Mouse (Mus musculus): ENCODE data around the gene Hhat.

Gene Hhat

DNA sequence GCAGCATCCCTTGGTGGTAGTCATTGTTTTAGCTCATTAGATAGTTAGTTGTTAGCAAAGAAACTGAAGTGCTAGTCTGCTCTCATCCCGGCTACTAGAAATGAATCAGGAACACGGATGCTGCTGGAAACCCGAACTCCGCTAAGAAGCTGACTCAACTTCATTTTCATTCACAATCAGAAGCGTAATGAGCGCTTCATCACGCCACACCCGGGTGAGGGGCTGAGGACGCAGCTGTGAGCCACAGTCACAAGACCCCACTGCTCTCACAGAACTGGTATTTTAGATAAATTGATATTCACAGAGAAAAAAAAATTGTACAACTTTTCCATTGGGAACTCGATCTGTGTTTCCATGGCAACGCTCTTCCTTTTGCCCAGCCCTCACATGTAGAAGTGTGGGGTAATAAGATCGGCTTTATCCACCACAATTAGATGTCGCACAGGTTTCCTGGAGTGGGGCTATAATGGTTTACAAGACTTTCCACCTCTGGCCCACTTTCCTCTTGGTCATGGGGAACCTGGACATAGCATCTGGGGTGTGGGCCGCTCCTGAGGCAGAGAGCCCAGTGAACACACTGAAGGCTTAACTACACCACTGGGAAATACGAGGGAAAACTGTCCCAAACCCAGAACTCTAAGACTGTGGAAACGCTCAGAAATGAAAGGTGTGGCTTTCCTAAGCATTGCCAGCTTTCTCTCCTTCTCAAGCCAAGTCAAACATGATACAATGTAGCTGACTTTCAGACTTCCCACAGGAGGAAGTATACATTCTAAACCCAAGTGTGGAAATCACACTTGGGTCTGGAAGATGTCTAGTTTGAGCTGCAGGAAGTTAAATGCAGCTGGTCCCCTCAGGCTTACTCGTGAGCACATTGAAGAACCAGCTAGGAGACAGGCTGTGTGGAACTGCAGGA is 14.3 kb upstream of the Hhat start:
- DNase-seq, result peak; percentile 18

DNA sequence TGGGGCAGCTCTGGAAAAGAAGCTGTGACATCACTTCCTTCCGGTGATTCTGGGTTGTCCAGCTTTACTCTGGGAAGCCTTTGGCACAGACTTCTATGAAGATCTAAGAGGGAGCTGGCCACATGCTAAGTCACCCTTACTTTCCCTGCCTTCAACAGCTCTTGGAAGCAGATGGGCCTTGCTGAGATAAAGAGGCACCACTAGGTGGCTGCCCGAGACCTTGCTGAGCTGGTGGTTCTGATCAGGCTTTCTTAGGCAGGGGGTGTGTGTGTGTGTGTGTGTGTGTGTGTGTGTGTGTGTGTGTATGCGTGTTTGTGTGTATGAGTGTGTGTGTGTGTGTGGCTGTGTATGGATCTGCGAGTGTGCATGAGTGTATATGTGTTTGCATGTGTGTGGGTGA is 13.4 kb upstream of the Hhat start:
- DNase-seq, result peak; percentile 77

DNA sequence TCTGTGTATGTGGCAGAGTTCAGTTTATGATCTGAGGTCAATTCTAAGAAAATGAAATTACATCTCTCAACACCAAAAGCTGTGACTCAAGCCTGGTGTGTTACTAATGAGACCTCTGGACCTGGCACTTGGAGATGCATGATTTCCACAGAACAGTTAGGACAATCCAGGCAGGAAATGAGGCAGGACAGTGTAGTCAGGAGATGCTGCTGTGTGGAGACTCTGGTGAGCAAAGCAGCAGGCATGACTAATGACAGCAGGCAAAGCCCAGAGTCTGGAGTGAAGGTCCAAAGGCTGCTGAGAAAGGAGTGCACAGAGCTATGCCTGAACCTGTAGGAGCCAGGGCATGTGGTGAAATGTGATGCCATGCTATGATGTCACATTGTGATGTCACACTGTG is 10.2 kb upstream of the Hhat start:
- DNase-seq, result no peak

- DNase-seq, result peak; percentile 26
These were observed 8.0 kb upstream of the Hhat start for GRCm38 (mm10) chr1:192778869-192779514.

DNA sequence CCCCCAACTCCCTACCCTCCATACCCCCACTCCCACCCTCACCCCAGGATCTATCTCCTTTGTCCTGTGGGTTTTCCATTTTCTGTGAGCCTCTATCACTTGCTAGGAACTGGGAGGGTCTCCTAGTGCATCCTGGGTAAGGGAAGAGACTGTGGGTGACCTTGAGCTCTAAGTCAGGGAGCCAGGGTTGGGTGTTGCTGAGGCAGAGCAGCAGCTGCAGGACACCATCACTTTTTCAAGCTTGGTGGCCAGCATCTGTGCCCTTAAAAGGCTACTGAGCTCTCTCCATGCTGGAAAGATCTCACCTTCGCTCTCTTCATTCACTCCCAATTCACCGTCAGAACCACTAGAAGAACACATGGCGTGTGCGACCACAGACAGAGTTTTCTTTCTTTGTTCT is 7.2 kb upstream of the Hhat start:
- no peak for DNase-seq

- DNase-seq, result no peak
These were observed 911 bp downstream of the Hhat start for GRCm38 (mm10) chr1:192770130-192770494.

DNA sequence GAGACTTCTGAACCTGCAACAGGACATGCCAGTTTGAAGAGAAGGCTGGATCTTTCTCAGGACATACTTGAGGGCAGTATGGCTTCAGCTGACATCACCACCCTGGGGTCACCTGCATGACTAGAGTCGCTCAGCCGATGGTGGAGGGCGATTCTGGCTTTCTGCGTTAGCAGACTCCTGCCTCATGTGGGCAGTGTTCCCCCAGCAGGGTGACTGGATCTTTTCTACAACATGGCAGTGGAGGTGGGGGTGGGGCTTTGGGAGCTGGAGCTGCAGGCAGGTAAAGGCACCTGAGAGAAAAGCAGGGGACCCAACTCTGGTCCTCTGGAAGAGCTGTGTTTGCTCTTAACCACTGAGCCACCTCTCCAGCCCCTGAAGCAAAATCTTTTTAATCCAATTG is 5.5 kb downstream of the Hhat start:
- no peak for DNase-seq

DNA sequence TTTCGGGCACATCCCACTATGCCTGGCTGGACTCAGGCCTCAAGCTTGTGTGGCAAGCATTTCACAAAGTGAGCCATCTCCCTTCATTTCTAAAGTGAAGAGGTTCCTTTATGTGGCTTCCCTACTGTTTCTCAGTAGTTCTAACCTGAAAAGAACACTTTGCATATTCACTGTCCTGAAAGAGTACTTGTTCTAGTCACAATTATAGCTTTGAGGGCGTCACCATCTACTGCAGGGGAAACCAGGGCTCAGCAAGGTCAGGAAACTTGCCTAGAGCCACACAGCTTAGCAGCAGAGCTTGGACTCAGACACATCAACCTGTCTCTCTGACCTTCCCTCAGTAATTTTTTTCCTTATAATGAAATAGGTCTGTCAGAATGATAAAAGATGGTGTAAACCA is 6.5 kb downstream of the Hhat start:
- DNase-seq, result no peak

DNA sequence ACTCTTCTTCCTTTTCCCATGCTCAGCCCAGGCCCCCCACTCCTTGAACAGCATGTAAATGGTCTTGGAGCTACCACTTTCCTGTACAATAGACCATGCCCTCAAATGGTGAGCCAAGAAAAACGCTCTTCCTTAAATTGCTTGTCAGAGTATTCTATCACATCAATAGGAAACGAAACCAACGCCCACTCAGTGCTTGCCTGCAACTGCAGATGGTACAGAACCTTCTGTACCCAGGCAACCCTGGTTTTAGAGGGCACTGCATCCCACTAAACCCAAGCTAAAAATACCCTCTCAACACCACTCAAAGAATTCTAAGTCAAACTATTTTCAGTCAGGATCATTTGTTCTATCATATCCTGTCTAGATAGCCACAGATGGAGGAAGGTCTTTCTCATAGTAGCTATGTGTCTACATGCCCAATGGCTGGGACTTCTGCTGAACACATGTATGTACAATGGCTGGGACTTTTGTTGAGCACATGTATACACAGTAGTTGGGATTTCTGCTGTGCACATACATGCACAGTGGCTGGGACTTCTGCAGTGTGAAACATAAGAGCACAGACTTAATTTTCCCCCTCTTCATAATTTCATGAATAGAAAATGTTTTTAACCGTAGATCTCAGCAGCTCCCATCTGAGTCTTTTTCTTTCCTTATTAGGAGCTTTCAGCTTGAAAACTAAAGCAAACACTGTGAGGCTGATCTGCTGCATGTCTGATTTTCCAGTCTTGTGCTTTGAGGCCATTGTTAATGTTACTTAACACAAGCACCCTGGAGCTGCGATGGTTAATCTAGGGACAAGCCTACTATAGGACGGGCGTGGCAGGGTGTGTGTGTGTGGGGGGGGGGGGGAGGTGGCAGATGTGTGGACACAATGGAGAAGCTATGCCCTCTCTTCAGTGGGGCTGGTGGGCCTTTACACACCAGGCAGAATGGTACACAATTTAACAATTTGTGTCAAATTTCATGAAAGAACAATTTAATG is 7.8 kb downstream of the Hhat start:
- no peak for DNase-seq

DNA sequence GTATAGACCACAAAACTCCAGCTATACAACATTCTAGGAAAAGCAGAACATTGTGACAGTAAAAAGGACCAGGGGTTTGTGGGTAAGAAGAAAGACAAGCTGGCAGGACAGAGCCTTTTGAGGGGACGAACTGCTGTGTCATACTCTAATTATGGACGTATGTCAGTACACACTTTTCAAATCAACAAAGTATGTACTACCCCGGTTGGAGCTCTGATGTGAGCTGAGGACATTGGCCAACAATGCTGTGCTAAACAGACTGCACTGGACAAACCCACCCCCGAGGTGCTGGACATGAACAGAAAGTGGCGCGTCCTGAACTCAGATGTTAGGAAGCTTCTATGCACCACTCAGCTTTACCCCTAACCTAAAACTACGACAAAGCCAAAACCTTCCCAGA is 14.3 kb downstream of the Hhat start:
- DNase-seq, result peak; percentile 33

DNA sequence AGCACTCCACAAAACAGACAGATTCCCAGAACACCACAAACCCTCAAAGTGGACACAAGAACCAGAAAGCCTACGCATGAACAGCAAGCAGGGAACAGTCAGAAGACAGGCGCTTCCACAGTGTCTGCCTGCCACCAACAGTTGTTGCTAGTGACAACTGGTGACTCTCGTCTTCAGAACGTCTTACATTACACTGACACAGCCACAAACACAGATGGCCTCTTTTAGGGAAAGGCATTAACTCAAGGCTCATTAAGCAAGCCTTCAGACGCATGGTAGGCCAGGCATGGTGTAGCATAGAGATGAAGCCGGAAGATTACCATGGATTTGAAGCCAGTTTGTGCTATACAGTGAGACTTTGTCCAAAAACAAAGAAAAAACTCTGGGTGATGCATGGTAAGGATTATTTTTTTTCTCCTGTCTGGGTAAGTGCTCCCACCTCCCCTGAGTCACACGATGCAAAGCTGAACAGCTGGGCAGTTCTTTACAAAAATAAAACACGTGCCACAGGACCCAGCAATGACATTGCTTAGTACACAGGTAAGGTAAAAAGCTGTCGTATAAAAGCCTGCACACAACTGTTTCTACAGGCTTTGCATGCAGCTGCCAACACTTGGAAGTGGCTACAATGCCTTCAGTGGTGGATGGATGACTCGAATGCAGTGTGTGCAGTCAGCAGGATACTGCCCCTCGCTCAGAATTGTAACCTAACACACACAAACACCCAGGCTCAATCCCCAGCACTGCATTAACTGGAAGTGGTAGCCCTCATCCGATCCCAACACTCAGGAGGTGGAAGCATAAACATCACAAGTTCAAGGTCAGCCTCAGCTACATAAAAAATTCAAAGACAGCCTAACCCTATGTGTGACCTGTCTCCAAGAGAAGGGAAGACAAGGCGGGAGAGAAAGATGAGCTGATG is 15.1 kb downstream of the Hhat start:
- DNase-seq, result no peak

DNA sequence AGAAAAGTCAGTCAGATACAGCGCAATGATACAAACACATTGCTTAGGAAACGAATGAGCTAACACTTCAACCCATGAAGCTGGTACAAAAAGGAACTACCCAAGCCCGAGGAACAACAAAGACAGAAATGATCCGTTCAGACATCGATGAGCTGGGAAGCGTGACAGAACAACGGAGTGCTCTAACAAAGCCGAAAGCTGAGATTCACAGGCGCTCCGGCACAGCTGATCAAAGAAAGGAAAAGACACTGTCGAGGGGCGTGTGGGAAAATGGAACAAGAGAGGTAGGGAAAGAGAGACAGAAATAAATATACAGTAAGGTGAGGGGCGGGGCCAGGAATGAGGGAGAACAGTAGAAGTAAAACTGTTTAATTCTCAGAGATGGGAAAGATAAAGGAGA is 15.8 kb downstream of the Hhat start:
- DNase-seq, result no peak

- no peak for DNase-seq
These were observed 16.8 kb downstream of the Hhat start for GRCm38 (mm10) chr1:192754268-192754667.

- peak; percentile 30 for DNase-seq
These were observed 18.1 kb downstream of the Hhat start for GRCm38 (mm10) chr1:192752659-192753601.

- DNase-seq, result no peak
These were observed 21.0 kb downstream of the Hhat start for GRCm38 (mm10) chr1:192750042-192750437.

DNA sequence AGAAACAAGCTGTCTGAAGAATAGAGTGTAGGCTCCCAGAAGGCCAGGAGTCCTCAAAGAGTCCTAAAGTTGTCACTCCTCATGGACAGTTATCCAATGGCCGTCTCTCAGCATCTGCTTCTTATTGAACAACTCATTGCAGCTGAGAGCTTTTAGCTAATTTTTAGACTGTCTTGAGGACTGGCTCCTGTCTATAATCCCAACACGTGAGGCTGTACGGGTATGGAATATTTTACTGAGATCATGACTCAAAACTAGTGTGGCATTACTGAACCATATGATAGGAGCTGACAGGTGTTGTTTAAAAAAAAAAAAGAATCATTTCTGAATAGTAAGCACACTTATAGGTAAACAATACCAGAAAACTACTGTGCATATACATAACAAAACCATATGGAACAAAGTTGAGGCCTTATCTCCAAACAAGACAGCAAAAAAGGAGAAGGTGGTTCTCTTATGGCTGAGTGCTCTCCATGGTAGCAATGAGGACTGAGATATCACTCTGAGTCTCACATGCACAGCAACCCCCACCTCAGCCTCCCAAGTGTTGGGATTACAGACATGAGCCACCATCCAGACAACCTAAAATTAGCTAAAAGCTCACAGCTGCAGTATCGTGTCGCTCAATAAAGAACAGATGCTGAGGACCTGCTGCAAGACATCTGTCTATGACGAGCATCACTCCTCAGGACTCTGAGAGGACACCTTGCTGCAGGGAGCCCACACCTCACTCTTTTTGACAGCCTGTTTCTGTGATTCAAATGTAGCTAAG is 21.6 kb downstream of the Hhat start:
- no peak for DNase-seq

GRCm38 (mm10) chr1:192746201-192746600 is 24.8 kb downstream of the Hhat start:
- no peak for DNase-seq

- peak; percentile 61 for DNase-seq
These were observed 25.6 kb downstream of the Hhat start for GRCm38 (mm10) chr1:192745240-192746101.

DNA sequence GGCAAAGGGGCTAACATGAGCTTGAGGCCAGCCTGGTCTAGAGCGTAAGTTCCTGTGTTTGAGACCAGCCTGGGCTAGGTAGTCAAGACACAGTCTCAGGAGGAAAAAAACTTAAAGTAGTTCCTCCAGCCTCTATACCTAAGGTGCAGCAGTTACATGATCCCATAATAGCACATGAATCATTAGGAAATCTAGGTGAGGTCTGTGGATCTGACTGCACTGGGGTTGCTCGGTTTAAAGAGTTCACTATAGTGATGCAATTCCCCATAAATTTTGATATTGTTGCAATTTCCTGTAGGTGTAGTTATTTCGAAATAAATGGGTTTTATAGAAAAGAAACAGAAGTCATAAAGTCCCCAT is 26.2 kb downstream of the Hhat start:
- no peak for DNase-seq

Measured in lung, postnatal 10 days (tissue).